Mouse (Mus musculus): ENCODE measurements around the gene Nptn.

- TF ChIP-seq MAX (IDR thresholded peaks at IDR 0.05) (no peak), CTCF (IDR thresholded peaks at IDR 0.05; ENCODE audit: control insufficient read depth, insufficient read depth, insufficient read length) (peak; percentile 21), FOSL1 (IDR thresholded peaks at IDR 0.05; ENCODE audit: insufficient read depth, low read length, poor library complexity, severe bottlenecking) (no peak), CEBPB (IDR thresholded peaks at IDR 0.05; ENCODE audit: low read depth) (no peak), MYOD1 (IDR thresholded peaks at IDR 0.05; ENCODE audit: control insufficient read depth, insufficient read length, low read depth) (no peak), USF1 (IDR thresholded peaks at IDR 0.05; ENCODE audit: low read depth) (no peak), MYOG (IDR thresholded peaks at IDR 0.05; ENCODE audit: control insufficient read depth, extremely low read depth, insufficient read length) (no peak)
Measured at GRCm38 (mm10) chr9:58535447-58536134, 46.4 kb upstream of the Nptn start.
